Mouse (Mus musculus): Measurements from ENCODE around the gene Iqschfp.

- TF ChIP-seq GATA1 (IDR thresholded peaks at IDR 0.05; ENCODE audit: borderline replicate concordance, low read length) (no peak), FLI1 (IDR thresholded peaks at IDR 0.05; ENCODE audit: low read length) (no peak)
Measured at GRCm38 (mm10) chr3:68252335-68252734, 360.3 kb downstream of the Iqschfp start.

All from megakaryocyte, embryonic 14.5 days (primary cell).